22 mouse cellular contexts compared by ENCODE assay signal in the genomic region with DNA sequence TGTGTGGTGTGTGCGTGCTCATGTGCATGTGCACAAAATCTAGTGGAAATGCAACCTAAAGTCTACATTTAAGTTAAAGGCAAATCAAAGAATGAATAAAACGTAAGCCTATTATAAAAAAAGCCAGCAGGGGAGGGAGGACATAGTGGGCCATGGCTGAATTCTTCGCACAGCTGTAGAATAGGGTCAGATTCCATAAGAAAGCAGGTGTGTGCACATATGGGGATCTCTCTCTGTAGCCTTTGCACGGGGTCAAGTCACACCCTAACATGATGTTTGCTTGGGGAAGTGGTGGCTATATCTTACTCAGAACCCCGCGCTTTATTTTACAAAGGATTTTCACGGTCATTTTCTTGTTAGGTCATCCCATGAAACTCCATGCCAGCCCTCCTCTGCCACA. TPM values are rescaled to one million over a fixed set of nuclear protein-coding genes. Genes with fewer than 3 reads are reported as not detected.
DNase-seq lines count a peak whose midpoint lies in the region; ATAC-seq and TF ChIP-seq lines count a peak whose summit lies in the region.
"Had no signal": no experiment of that assay in that cellular context is flagged by ENCODE, and none has a peak within 500 bp of the region (broad histone marks: within the 10 kb centered on the region; RNA-seq: fewer than 3 reads in every experiment).

No protein-coding gene starts in this region.

- intact Hi-C loops in heart, postnatal 14 days (cut with DNase I), result loop anchor here (5.0 to 10.0 kb wide), 3 partner anchors 174 to 532 kb away; no protein-coding TSS in a partner anchor
- intact Hi-C loops in gastrocnemius, postnatal 36 days (cut with DNase I), result loop anchor here (10.0 kb wide), 1 partner anchor 532 kb away; no protein-coding TSS in a partner anchor

- H3K4me2 ChIP-seq in limb, embryonic 13.5 days (replicated peaks), result no peak overlapping the region
- H3K4me2 ChIP-seq in limb, embryonic 14.5 days (replicated peaks; ENCODE audit: low read depth, low read length, severe bottlenecking), result no peak overlapping the region
- H3K4me2 ChIP-seq: embryonic facial prominence, embryonic 12.5 days; embryonic facial prominence, embryonic 15.5 days; forebrain, embryonic 12.5 days had no signal

- H3K9me3 ChIP-seq in heart, embryonic 10.5 days, result no peaks in the 10 kb centered on the region
- H3K9me3 ChIP-seq in limb, embryonic 13.5 days, result no peaks in the 10 kb centered on the region
- H3K9me3 ChIP-seq in limb, embryonic 14.5 days (ENCODE audit: control insufficient read depth, low read length), result no peaks in the 10 kb centered on the region
- H3K9me3 ChIP-seq: embryonic facial prominence, embryonic 12.5 days; embryonic facial prominence, embryonic 15.5 days; forebrain, embryonic 10.5 days; forebrain, embryonic 12.5 days had no signal

- 89% methylated on average over 7 of the region's 7 CpGs for WGBS in heart, embryonic 10.5 days
- 79% methylated on average over 7 of the region's 7 CpGs for WGBS in limb, embryonic 13.5 days
- WGBS in limb, embryonic 14.5 days, result 77% methylated on average over 7 of the region's 7 CpGs

- H3K4me3 ChIP-seq in heart, embryonic 10.5 days, result no peak overlapping the region
- H3K4me3 ChIP-seq in limb, embryonic 13.5 days, result no peak overlapping the region
- H3K4me3 ChIP-seq in limb, embryonic 14.5 days (replicated peaks; ENCODE audit: low read length), result no peak overlapping the region
- H3K4me3 ChIP-seq: embryonic facial prominence, embryonic 12.5 days; embryonic facial prominence, embryonic 15.5 days; erythroblast, embryonic 14.5 days; forebrain, embryonic 10.5 days; forebrain, embryonic 12.5 days had no signal

- H3K9ac ChIP-seq in limb, embryonic 13.5 days, result no peak overlapping the region
- H3K9ac ChIP-seq in limb, embryonic 14.5 days (ENCODE audit: low read depth, low read length, severe bottlenecking), result no peak overlapping the region
- H3K9ac ChIP-seq: embryonic facial prominence, embryonic 12.5 days; embryonic facial prominence, embryonic 15.5 days; forebrain, embryonic 12.5 days had no signal

- H3K4me1 ChIP-seq in heart, embryonic 10.5 days, result peaks cover 57% of the 10 kb centered on the region
- H3K4me1 ChIP-seq in limb, embryonic 13.5 days, result peaks cover 28% of the 10 kb centered on the region
- H3K4me1 ChIP-seq in limb, embryonic 14.5 days (ENCODE audit: control insufficient read depth, insufficient read depth, low read length), result peaks cover 9% of the 10 kb centered on the region

- no peaks in the 10 kb centered on the region for H3K36me3 ChIP-seq in heart, embryonic 10.5 days
- no peaks in the 10 kb centered on the region for H3K36me3 ChIP-seq in limb, embryonic 13.5 days
- no peaks in the 10 kb centered on the region for H3K36me3 ChIP-seq in limb, embryonic 14.5 days (ENCODE audit: control insufficient read depth, insufficient read depth, low read length)
- H3K36me3 ChIP-seq: embryonic facial prominence, embryonic 12.5 days; embryonic facial prominence, embryonic 15.5 days; forebrain, embryonic 10.5 days; forebrain, embryonic 12.5 days had no signal

- no peaks in the 10 kb centered on the region for H3K27me3 ChIP-seq in heart, embryonic 10.5 days (ENCODE audit: insufficient read depth, poor library complexity, severe bottlenecking)
- peaks cover 8% of the 10 kb centered on the region for H3K27me3 ChIP-seq in limb, embryonic 13.5 days
- H3K27me3 ChIP-seq in limb, embryonic 14.5 days (ENCODE audit: control insufficient read depth, insufficient read depth, low read length), result no peaks in the 10 kb centered on the region

- no peak for DNase-seq in heart, embryonic 10.5 days (ENCODE audit: low spot score)
- DNase-seq in heart, postnatal 14 days, result no peak
- DNase-seq in limb, embryonic 14.5 days (ENCODE audit: low spot score), result no peak
- no peak for DNase-seq in gastrocnemius, postnatal 36 days
- DNase-seq: adrenal gland, adult 2 months; adrenal gland, postnatal 10 days; adrenal gland, postnatal 25 days; cerebellum, adult 11 months; cerebellum, adult 18-20 months; cerebellum, adult 8-10 months; cerebellum, adult 9-11 months; cerebellum, postnatal 36 days; embryo, embryonic 11 days had no signal

- ATAC-seq in limb, embryonic 13.5 days (ENCODE audit: low FRiP score, low read depth), result 0 out of 2 replicates have a peak, but pooled peaks have one; percentile 55
- ATAC-seq in limb, embryonic 14.5 days (ENCODE audit: low FRiP score, low read depth), result peak; percentile 80
- ATAC-seq: forebrain, embryonic 14.5 days; forebrain, embryonic 16.5 days had no signal

- peak overlapping the region; percentile 47; the same call in 1 of the 2 replicates for H3K27ac ChIP-seq in heart, embryonic 10.5 days
- H3K27ac ChIP-seq in limb, embryonic 13.5 days, result no peak overlapping the region
- H3K27ac ChIP-seq in limb, embryonic 14.5 days (replicated peaks; ENCODE audit: low read depth, low read length), result no peak overlapping the region
- H3K27ac ChIP-seq: embryonic facial prominence, embryonic 12.5 days; embryonic facial prominence, embryonic 15.5 days; forebrain, embryonic 10.5 days; forebrain, embryonic 12.5 days had no signal

- no peak for TF ChIP-seq POLR2A in limb, embryonic 14.5 days (IDR thresholded peaks at IDR 0.05; ENCODE audit: borderline replicate concordance, extremely low read depth, insufficient read depth, insufficient read length)

RNA-seq across cellular contexts. Expression of gene E2f8, which starts 11.7 kb away (rescaled TPM):
- polyA plus RNA-seq in heart, embryonic 10.5 days (2016; fragmentation: Nextera tagmentation; extraction: Ambion mirVana), result 21.9 and 25.4 TPM in 2 replicates
- total RNA-seq in heart, postnatal 14 days (2021), result 1 to 10 TPM; 1.8 to 3.3 TPM
- 15.9 and 17.2 TPM in 2 replicates for polyA plus RNA-seq in limb, embryonic 13.5 days (2015; fragmentation: Nextera tagmentation; extraction: Ambion mirVana)
- polyA plus RNA-seq in limb, embryonic 14.5 days (2012; rRNA removed), result 21.7 and 23.4 TPM in 2 replicates
- 15.3 and 16.7 TPM in 2 replicates for polyA plus RNA-seq in limb, embryonic 14.5 days (2014; fragmentation: Nextera tagmentation; extraction: Ambion mirVana)
- under 1 TPM; 0.25 to 0.84 TPM for total RNA-seq in gastrocnemius, postnatal 36 days (2021)

RNA-seq across cellular contexts. Expression of gene Nav2, which starts 15.4 kb away (rescaled TPM):
- 23.3 and 27.7 TPM in 2 replicates for polyA plus RNA-seq in heart, embryonic 10.5 days (2016; fragmentation: Nextera tagmentation; extraction: Ambion mirVana)
- 10 to 100 TPM; 60.0 to 64.1 TPM for total RNA-seq in heart, postnatal 14 days (2021)
- polyA plus RNA-seq in limb, embryonic 13.5 days (2015; fragmentation: Nextera tagmentation; extraction: Ambion mirVana), result 14.6 and 17.4 TPM in 2 replicates
- 16.8 and 21.1 TPM in 2 replicates for polyA plus RNA-seq in limb, embryonic 14.5 days (2012; rRNA removed)
- 15.8 and 17.7 TPM in 2 replicates for polyA plus RNA-seq in limb, embryonic 14.5 days (2014; fragmentation: Nextera tagmentation; extraction: Ambion mirVana)
- 10 to 100 TPM; 21.8 to 23.9 TPM for total RNA-seq in gastrocnemius, postnatal 36 days (2021)

RNA-seq across cellular contexts. Expression of gene Csrp3, which starts 45.3 kb away (rescaled TPM):
- 905 and 1,263 TPM in 2 replicates for polyA plus RNA-seq in heart, embryonic 10.5 days (2016; fragmentation: Nextera tagmentation; extraction: Ambion mirVana)
- 1,000 to 10,000 TPM; 1,478 to 1,683 TPM for total RNA-seq in heart, postnatal 14 days (2021)
- 27.6 and 27.8 TPM in 2 replicates for polyA plus RNA-seq in limb, embryonic 13.5 days (2015; fragmentation: Nextera tagmentation; extraction: Ambion mirVana)
- polyA plus RNA-seq in limb, embryonic 14.5 days (2012; rRNA removed), result 11.6 and 18.2 TPM in 2 replicates
- polyA plus RNA-seq in limb, embryonic 14.5 days (2014; fragmentation: Nextera tagmentation; extraction: Ambion mirVana), result 45.7 and 71.9 TPM in 2 replicates
- 100 to 1,000 TPM in 1 of 2 experiments, 10 to 100 TPM in 1; 57.7 to 182 TPM for total RNA-seq in gastrocnemius, postnatal 36 days (2021)
- total RNA-seq: adrenal gland, adult 2 months; adrenal gland, postnatal 25 days had no signal
- polyA plus RNA-seq: adrenal gland, adult 2 months; brain, embryonic 14.5 days; erythroblast, embryonic 14.5 days; forebrain, embryonic 10.5 days; forebrain, embryonic 14.5 days; forebrain, embryonic 16.5 days had no signal

Comparison
In these comparisons a context has a peak if more than half of its experiments do, and no peak if none do; other contexts are left out.
1. RNA of gene Csrp3, which starts 45.3 kb away (polyA plus RNA-seq): 905 to 1,263 TPM in heart, embryonic 10.5 days; 11.6 to 71.9 TPM in limb, embryonic 14.5 days and 27.6 to 27.8 TPM in limb, embryonic 13.5 days; every median in the first group is over 10 times any median in the second.